Mouse (Mus musculus) myocyte (in vitro differentiated cells): ENCODE results near the gene Cuedc1. TPM values are rescaled to one million over a fixed set of nuclear protein-coding genes. Genes with fewer than 3 reads are reported as not detected.

Experiments used
- H3K27me3 ChIP-seq: one replicate; pipeline ENCODE4 v1.6.1; 2011; ENCODE audit not compliant: control insufficient read depth, insufficient read depth, insufficient read length
- H3K36me3 ChIP-seq: one replicate; pipeline ENCODE4 v1.6.1; 2011; ENCODE audit not compliant: control insufficient read depth, insufficient read depth
- H3K4me2 ChIP-seq: one replicate; pipeline ENCODE4 v1.6.1; 2011; ENCODE audit warnings: low read depth, control low read depth
- H3K4me3 ChIP-seq: one replicate; pipeline ENCODE4 v1.5.1; 2011; ENCODE audit warnings: mild to moderate bottlenecking, control low read depth, moderate library complexity
- H3K79me2 ChIP-seq: one replicate; pipeline ENCODE4 v1.6.1; 2011; ENCODE audit not compliant: control insufficient read depth, insufficient read depth
- H3ac ChIP-seq: one replicate; pipeline ENCODE4 v1.6.1; 2011; ENCODE audit not compliant: control insufficient read depth, insufficient read length
- CEBPB ChIP-seq: IDR thresholded peaks from 2 replicates; pipeline ENCODE4 v1.6.1; 2011; ENCODE audit warnings: mild to moderate bottlenecking, moderate library complexity; ENCODE audit not compliant: poor library complexity, insufficient read depth, severe bottlenecking
- E2F4 ChIP-seq: IDR thresholded peaks from one replicate; pipeline ENCODE4 v1.6.1; 2011; ENCODE audit warnings: mild to moderate bottlenecking, control low read depth, moderate library complexity; ENCODE audit not compliant: insufficient read depth
- MAX ChIP-seq: IDR thresholded peaks from one replicate; pipeline ENCODE4 v1.6.1; 2011; ENCODE audit warnings: low read depth, mild to moderate bottlenecking, control low read depth
- MYOD1 ChIP-seq, 3 experiments: IDR thresholded peaks; one replicate each; pipeline ENCODE4 v1.6.1; 2011; ENCODE audit warnings: control low read depth in 2 of 3, low read depth in 2 of 3, mild to moderate bottlenecking in 2 of 3, moderate library complexity in 1 of 3; ENCODE audit not compliant: insufficient read length in 2 of 3, control insufficient read depth in 1 of 3
- MYOG ChIP-seq, 3 experiments: IDR thresholded peaks; one replicate each; pipeline ENCODE4 v1.6.1; 2011; ENCODE audit warnings: control low read depth in 2 of 3, low read depth in 2 of 3, mild to moderate bottlenecking in 2 of 3; ENCODE audit not compliant: insufficient read length in 2 of 3, control insufficient read depth in 1 of 3, insufficient read depth in 1 of 3
- POLR2A ChIP-seq: IDR thresholded peaks from one replicate; pipeline ENCODE4 v1.6.1; 2011; ENCODE audit warnings: low read depth, mild to moderate bottlenecking, control low read depth, moderate library complexity; ENCODE audit not compliant: insufficient read length
- POLR2AphosphoS2 ChIP-seq: IDR thresholded peaks from one replicate; pipeline ENCODE4 v1.6.1; 2011; ENCODE audit warnings: low read depth, control low read depth; ENCODE audit not compliant: insufficient read length
- REST ChIP-seq: IDR thresholded peaks from one replicate; pipeline ENCODE4 v1.6.1; 2011; ENCODE audit warnings: mild to moderate bottlenecking, control low read depth, moderate library complexity; ENCODE audit not compliant: insufficient read depth, insufficient read length
- SRF ChIP-seq: IDR thresholded peaks from one replicate; pipeline ENCODE4 v1.6.1; 2011; ENCODE audit warnings: low read depth; ENCODE audit not compliant: control insufficient read depth, insufficient read length
- TCF12 ChIP-seq: IDR thresholded peaks from one replicate; pipeline ENCODE4 v1.6.1; 2011; ENCODE audit warnings: mild to moderate bottlenecking, control low read depth; ENCODE audit not compliant: poor library complexity, insufficient read depth, severe bottlenecking
- TCF3 ChIP-seq: IDR thresholded peaks from one replicate; pipeline ENCODE4 v1.6.1; 2011; ENCODE audit warnings: low read depth, control low read depth; ENCODE audit not compliant: insufficient read length
- USF1 ChIP-seq: IDR thresholded peaks from one replicate; pipeline ENCODE4 v1.6.1; 2011; ENCODE audit warnings: low read depth, mild to moderate bottlenecking, control low read depth, moderate library complexity
- polyA plus RNA-seq: library from polyadenylated mRNA; unstranded; fragments of >200 nt; fragmentation: generic; extraction: Trizol; gene quantifications from one replicate; pipeline ENCODE4 v1.2.1, GENCODE M21; 2012; ENCODE audit warnings: missing spikeins

Cuedc1 gene
- polyA plus RNA-seq, 1 experiment, result 40.8 TPM

- Histone ChIP-seq H3K79me2 (peaks cover 36% of the 10 kb centered on the region), H3ac (no peak overlapping the region), H3K4me3 (no peak overlapping the region), H3K36me3 (no peaks in the 10 kb centered on the region), H3K4me2 (peak overlapping the region; percentile 98), H3K27me3 (no peaks in the 10 kb centered on the region)
- TF ChIP-seq TCF12 (no peak), SRF (no peak), MAX (no peak), CEBPB (no peak), TCF3 (no peak), MYOD1 (IDR thresholded peaks at IDR 0.05; ENCODE audit: control insufficient read depth in 1 of 3, insufficient read length in 2 of 3, low read depth in 2 of 3) (no peak), USF1 (no peak), POLR2AphosphoS2 (no peak), REST (no peak), E2F4 (no peak), POLR2A (no peak), MYOG (IDR thresholded peaks at IDR 0.05; ENCODE audit: control insufficient read depth in 1 of 3, insufficient read depth in 1 of 3, insufficient read length in 2 of 3, low read depth in 2 of 3) (no peak)
Observed at GRCm38 (mm10) chr11:88116568-88116967, 18.7 kb downstream of the Cuedc1 start.

- peaks cover 29% of the 10 kb centered on the region for H3K79me2 ChIP-seq
- no peaks in the 10 kb centered on the region for H3K27me3 ChIP-seq
- no peak overlapping the region for H3ac ChIP-seq
- H3K36me3 ChIP-seq, result no peaks in the 10 kb centered on the region
- peak overlapping the region; percentile 11 for H3K4me3 ChIP-seq
- peak overlapping the region; percentile 98 for H3K4me2 ChIP-seq
- peak; percentile 89 for TF ChIP-seq TCF12
- peak; percentile 35 for TF ChIP-seq SRF
- no peak for TF ChIP-seq POLR2A
- TF ChIP-seq E2F4, result no peak
- TF ChIP-seq MYOG (IDR thresholded peaks at IDR 0.05; ENCODE audit: control insufficient read depth in 1 of 3, insufficient read depth in 1 of 3, insufficient read length in 2 of 3, low read depth in 2 of 3), result peak in 2 of 3 experiments; percentile 74 to 98
- no peak for TF ChIP-seq USF1
- peak; percentile 41 to 95 (median 79) for TF ChIP-seq MYOD1 (IDR thresholded peaks at IDR 0.05; ENCODE audit: control insufficient read depth in 1 of 3, insufficient read length in 2 of 3, low read depth in 2 of 3)
- TF ChIP-seq TCF3, result peak; percentile 22
Observed at GRCm38 (mm10) chr11:88117356-88118090, 19.7 kb downstream of the Cuedc1 start.

GRCm38 (mm10) chr11:88118091-88118440, 20.2 kb downstream of the Cuedc1 start:
- H3K4me2 ChIP-seq, result peak overlapping the region; percentile 98
- no peak overlapping the region for H3ac ChIP-seq
- H3K36me3 ChIP-seq, result no peaks in the 10 kb centered on the region
- H3K27me3 ChIP-seq, result no peaks in the 10 kb centered on the region
- H3K4me3 ChIP-seq, result peak overlapping the region; percentile 11
- TF ChIP-seq POLR2AphosphoS2, result peak; percentile 17
- peak; percentile 8 to 86 (median 44) for TF ChIP-seq MYOG (IDR thresholded peaks at IDR 0.05; ENCODE audit: control insufficient read depth in 1 of 3, insufficient read depth in 1 of 3, insufficient read length in 2 of 3, low read depth in 2 of 3)
- TF ChIP-seq MYOD1 (IDR thresholded peaks at IDR 0.05; ENCODE audit: control insufficient read depth in 1 of 3, insufficient read length in 2 of 3, low read depth in 2 of 3), result peak in 2 of 3 experiments; percentile 78 to 92
- no peak for TF ChIP-seq USF1
- H3K79me2 ChIP-seq, result peaks cover 24% of the 10 kb centered on the region

- Histone ChIP-seq H3K27me3 (no peaks in the 10 kb centered on the region), H3K4me2 (peak overlapping the region; percentile 98), H3ac (no peak overlapping the region), H3K4me3 (no peak overlapping the region), H3K36me3 (no peaks in the 10 kb centered on the region), H3K79me2 (peaks cover 19% of the 10 kb centered on the region)
- TF ChIP-seq MAX, result no peak
- peak in 2 of 3 experiments; percentile 70 to 88 for TF ChIP-seq MYOD1 (IDR thresholded peaks at IDR 0.05; ENCODE audit: control insufficient read depth in 1 of 3, insufficient read length in 2 of 3, low read depth in 2 of 3)
- TF ChIP-seq TCF12, result peak; percentile 35
- TF ChIP-seq CEBPB, result no peak
- peak; percentile 82 for TF ChIP-seq POLR2AphosphoS2
- TF ChIP-seq POLR2A, result peak; percentile 77
- no peak for TF ChIP-seq REST
- peak in 2 of 3 experiments; percentile 70 to 95 for TF ChIP-seq MYOG (IDR thresholded peaks at IDR 0.05; ENCODE audit: control insufficient read depth in 1 of 3, insufficient read depth in 1 of 3, insufficient read length in 2 of 3, low read depth in 2 of 3)
Observed at GRCm38 (mm10) chr11:88118817-88119642, 21.2 kb downstream of the Cuedc1 start.
